Mouse (Mus musculus): ENCODE data around the gene Ephb4. TPM values are rescaled to one million over a fixed set of nuclear protein-coding genes. Genes with fewer than 3 reads are reported as not detected.

Ephb4 gene
- 5.3 and 5.5 TPM in 2 replicates for polyA plus RNA-seq (2015; fragmentation: Nextera tagmentation; extraction: Ambion mirVana)

DNA sequence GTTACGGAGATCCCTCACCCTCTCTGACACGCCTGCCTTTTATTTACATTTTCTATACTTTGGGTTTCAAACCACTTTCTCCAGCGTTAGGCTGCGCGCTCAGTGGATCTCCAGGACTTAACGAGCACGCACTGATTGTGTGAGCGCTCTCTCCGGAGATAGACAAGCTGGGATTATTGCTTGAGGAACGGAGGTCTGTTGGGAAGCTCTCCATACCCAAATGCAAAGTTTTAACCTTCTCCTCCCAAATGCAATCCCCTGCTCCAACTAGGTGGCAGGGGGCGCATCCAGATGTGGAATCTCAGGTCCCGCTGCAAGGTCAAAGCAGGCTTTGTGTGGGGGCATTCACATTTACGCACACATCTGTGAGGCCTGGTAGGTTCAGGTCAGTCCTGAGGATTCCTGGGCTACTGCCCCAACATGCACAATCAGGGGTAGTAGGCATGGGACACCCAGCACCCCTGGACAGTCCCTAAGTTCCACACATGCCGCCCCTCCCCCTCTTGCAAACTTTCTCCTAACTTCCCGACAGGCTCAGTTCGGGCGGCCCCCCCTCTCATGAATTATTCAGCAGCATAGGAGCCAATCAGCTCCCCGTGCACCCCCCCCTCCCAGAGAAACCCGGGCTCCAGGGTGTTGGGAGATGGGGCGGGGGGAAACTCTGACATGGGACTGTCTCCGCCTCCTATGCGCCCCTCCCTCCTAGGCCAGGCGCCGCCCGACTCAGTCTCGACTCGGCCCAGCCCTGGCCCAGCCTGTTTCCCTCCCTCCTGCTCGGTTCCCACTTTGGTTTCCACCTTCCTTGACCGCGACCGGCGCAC is at the start of gene Ephb4:
TSS of gene Ephb4 (plus strand) at position 726 of the 821 bp plus-strand sequence.

DNA sequence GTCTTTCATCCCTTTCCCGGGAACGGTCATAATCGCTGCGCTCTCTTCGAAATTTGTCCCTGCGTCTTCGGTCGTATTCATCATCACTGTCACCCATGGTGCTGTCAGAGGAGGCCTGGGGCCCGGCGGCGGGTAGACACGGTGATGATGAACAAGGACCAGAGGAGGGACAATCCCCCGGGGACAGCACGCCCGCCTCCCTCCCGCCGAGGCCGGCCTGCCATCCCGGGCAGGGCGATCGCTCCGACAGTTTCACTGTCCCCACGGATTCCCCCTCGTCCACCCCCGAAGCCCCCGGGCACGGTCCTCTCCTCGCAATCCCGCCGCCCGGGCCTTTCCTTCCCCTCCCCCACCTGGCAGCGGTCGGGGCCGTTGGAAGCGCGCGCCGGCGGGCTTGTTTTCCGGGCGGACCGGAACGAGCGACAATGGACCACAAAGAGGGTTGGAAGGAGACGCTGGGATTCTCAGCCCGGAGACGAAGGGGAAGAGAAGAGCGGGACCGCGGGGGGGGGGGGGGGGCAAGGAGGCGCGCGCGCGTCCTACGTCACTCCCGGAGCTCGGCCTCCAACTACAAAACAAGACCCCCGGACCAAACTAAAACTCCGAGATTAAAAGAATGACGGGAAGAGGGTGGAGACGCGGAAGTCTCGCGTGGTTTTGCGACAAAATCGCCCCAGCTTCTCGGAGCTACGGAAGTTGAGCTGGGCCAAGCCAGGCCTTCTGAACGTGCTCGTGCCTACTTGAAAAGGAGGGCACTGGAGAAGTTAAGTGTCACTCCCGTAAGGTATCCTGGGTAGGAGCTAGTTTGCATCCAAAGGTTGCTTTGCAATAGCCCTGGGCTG is 42.6 kb upstream of the Ephb4 start, which contains the start of gene Srrt:
TSS of gene Srrt (minus strand) at position 604 of the 842 bp plus-strand sequence.

DNA sequence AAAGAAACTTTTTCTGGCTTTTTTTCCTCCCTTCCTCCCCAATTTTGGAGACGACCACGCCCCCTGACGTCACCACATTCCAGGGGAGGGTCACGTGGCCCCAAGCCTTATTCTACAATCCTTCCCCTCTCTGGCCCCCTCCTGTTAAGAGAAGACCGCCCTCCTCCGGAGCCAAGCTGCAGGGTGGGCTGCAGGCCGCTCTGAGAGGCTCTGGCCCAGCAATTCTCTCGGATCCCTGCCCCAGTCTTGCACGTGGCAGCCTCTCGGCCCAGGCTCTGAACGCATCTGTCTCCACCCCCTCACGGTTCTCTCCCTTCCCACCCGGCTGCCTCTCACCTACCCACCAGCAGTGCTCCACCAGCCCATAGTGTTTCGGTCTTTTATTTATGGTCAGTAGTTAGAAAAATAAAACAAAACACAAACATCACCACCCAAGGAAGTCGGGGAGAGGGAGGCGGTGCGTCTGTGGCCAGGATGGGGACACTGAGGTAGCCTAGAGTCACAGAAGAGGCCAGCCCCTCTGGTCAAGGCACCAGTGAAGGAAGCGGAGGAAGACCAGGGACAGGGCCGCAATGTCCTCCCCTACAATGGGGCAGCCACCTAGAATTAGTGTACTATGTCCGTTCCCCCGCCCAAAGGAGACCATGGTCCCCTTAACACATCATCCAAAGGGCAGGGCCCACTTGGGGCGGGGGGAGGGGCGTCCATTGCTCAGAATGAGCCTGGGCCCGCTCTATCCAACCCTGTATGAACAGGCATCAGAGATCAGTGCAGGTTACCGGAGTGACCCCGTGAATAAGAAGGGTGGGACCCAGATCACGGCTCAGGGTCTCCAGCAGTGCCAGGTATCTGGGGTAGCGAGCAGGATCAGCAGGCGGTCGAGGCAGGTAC is 35.5 kb upstream of the Ephb4 start, which contains the start of gene Trip6:
TSS of gene Trip6 (minus strand) at position 212 of the 891 bp plus-strand sequence.

DNA sequence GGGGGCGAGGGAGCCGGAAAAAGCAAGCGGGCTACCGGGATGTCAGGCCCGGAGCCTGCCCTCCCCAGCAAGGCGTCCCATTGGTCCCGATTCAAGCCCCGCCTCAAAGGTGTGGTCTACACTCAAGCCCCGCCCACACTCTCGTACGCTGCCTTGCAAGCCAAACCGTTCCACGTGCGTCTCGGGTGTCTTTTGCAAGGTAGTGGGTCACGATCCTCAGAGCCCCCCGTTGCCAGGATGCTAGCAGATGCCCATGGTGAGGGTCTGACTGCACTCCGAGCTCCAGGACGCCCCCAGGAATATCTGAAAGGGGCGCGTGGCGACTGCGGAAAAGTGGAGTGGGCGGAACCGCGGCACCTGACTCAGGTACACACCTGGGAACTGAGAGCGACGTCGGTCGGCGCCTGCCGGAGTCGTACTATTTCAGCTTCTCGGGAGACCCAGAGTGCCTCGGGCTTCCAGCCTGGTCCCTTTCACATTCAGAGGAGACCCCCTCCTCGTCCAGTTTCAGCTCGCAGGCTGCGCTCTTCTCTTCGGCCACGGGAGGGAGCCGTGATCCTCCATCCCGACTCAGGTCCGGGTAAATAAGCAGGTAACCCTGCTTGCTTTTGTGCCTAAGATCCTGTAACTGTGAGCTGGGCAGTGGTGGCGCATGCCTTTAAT is 16.3 kb upstream of the Ephb4 start, which contains the start of gene Slc12a9:
TSS of gene Slc12a9 (minus strand) at position 86 of the 663 bp plus-strand sequence.

Other genes with a start within 250 kb of the Ephb4 start
- 2.6 and 2.9 TPM in 2 replicates for gene Trim56, start 233.9 kb upstream of the Ephb4 start, polyA plus RNA-seq (2015; fragmentation: Nextera tagmentation; extraction: Ambion mirVana)
- gene Muc3, start 200.8 kb upstream of the Ephb4 start, polyA plus RNA-seq (2015; fragmentation: Nextera tagmentation; extraction: Ambion mirVana): not detected in 2 replicates
- 0.67 and 1.4 TPM in 2 replicates for gene Muc3a, start 137.7 kb upstream of the Ephb4 start, polyA plus RNA-seq (2015; fragmentation: Nextera tagmentation; extraction: Ambion mirVana)
- gene Ache, start 62.6 kb upstream of the Ephb4 start, polyA plus RNA-seq (2015; fragmentation: Nextera tagmentation; extraction: Ambion mirVana): 188 and 212 TPM in 2 replicates
- 37.3 and 43.0 TPM in 2 replicates for gene Ufsp1, start 55.5 kb upstream of the Ephb4 start, polyA plus RNA-seq (2015; fragmentation: Nextera tagmentation; extraction: Ambion mirVana)
- 46.0 and 56.6 TPM in 2 replicates for gene Srrt, start 42.4 kb upstream of the Ephb4 start, polyA plus RNA-seq (2015; fragmentation: Nextera tagmentation; extraction: Ambion mirVana)
- gene Trip6, start 35.7 kb upstream of the Ephb4 start, polyA plus RNA-seq (2015; fragmentation: Nextera tagmentation; extraction: Ambion mirVana): 12.2 and 12.7 TPM in 2 replicates
- 28.1 and 31.7 TPM in 2 replicates for gene Slc12a9, start 16.5 kb upstream of the Ephb4 start, polyA plus RNA-seq (2015; fragmentation: Nextera tagmentation; extraction: Ambion mirVana)
- gene Zan, start 127.0 kb downstream of the Ephb4 start, polyA plus RNA-seq (2015; fragmentation: Nextera tagmentation; extraction: Ambion mirVana): 0.14 and 0.22 TPM in 2 replicates
- gene Pop7, start 152.4 kb downstream of the Ephb4 start, polyA plus RNA-seq (2015; fragmentation: Nextera tagmentation; extraction: Ambion mirVana): 85.2 and 85.8 TPM in 2 replicates
- gene Gigyf1, start 168.4 kb downstream of the Ephb4 start, polyA plus RNA-seq (2015; fragmentation: Nextera tagmentation; extraction: Ambion mirVana): 14.3 and 16.3 TPM in 2 replicates
- not detected in 2 replicates for gene Epo, start 183.1 kb downstream of the Ephb4 start, polyA plus RNA-seq (2015; fragmentation: Nextera tagmentation; extraction: Ambion mirVana)
- gene Gnb2, start 183.4 kb downstream of the Ephb4 start, polyA plus RNA-seq (2015; fragmentation: Nextera tagmentation; extraction: Ambion mirVana): 624 and 644 TPM in 2 replicates
- gene Actl6b, start 203.4 kb downstream of the Ephb4 start, polyA plus RNA-seq (2015; fragmentation: Nextera tagmentation; extraction: Ambion mirVana): 159 and 196 TPM in 2 replicates
- 9.2 and 12.8 TPM in 2 replicates for gene Tfr2, start 219.7 kb downstream of the Ephb4 start, polyA plus RNA-seq (2015; fragmentation: Nextera tagmentation; extraction: Ambion mirVana)